Mouse (Mus musculus): ENCODE measurements at regions not wholly inside any gene's neighbourhood (a gene's known extent, or its start where the extent isn't known, plus 50 kb on each side); places are given as distances from the start of the nearest gene placed in this dataset.

DNA sequence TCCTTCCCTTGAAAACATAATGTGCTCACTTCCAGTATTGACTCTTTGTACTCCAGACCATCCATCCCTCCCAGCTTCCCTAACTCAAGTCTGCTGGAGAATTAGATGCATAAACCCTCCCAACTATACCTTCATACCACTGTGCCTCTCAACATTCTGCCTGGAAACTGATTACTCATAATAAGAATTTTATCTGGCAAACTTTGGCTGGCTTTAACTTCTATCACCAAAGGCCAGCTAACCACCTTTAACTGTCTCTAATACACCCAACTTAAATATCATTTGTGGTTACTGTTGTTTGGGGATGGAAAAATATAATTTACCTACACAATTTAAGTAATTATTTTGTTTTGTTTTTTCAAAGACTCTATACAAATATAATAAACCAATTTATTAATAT lies 54.0 kb upstream of the Mbnl1 start:
- no peaks in the 10 kb centered on the region for H3K27me3 ChIP-seq (replicated peaks)
- in situ Hi-C loops (cut with MboI; ENCODE audit: low pct_ligation_motif_present, low pct_unique_long_range_greater_than_20kb, low sequenced_read_pairs) (no loop called here), dilution Hi-C loops (cut with MboI; ENCODE audit: extremely low pct_ligation_motif_present, extremely low pct_unique_long_range_greater_than_20kb, low sequenced_read_pairs) (no loop called here)
- no peaks in the 10 kb centered on the region for H3K9me3 ChIP-seq (replicated peaks; ENCODE audit: low read length)
- H3K27ac ChIP-seq (ENCODE audit: insufficient read depth, low read depth) = no peak overlapping the region
- H3K4me2 ChIP-seq (ENCODE audit: insufficient read depth, low read depth, poor library complexity, severe bottlenecking) = no peak overlapping the region
- no peaks in the 10 kb centered on the region for H3K79me2 ChIP-seq (replicated peaks; ENCODE audit: control insufficient read depth, extremely low read depth, insufficient read depth, poor library complexity, severe bottlenecking)
- no peaks in the 10 kb centered on the region for H3K36me3 ChIP-seq (replicated peaks in 1 of 2; ENCODE audit: control insufficient read depth in 1 of 2, insufficient read depth in 1 of 2, low read length in 1 of 2)
- DNase-seq (ENCODE audit: extremely low read depth) = no peak
- TF ChIP-seq CHD1 (IDR thresholded peaks at IDR 0.05; ENCODE audit: low read depth, low read length) = no peak
- no peak for TF ChIP-seq SMC3 (IDR thresholded peaks at IDR 0.05; ENCODE audit: low read depth, low read length)
- H3K4me1 ChIP-seq (ENCODE audit: control insufficient read depth in 1 of 2, insufficient read depth in 2 of 2) = 0 out of 4 replicates have a peak, but pooled peaks cover 0 to 2% of the 10 kb centered on the region in 2 experiments
- no peak overlapping the region for H3K9ac ChIP-seq (ENCODE audit: insufficient read depth, low read depth)
- no peak overlapping the region for H3K4me3 ChIP-seq (replicated peaks in 1 of 3; ENCODE audit: low read depth in 2 of 3, low read length in 2 of 3, poor library complexity in 1 of 3)

DNA sequence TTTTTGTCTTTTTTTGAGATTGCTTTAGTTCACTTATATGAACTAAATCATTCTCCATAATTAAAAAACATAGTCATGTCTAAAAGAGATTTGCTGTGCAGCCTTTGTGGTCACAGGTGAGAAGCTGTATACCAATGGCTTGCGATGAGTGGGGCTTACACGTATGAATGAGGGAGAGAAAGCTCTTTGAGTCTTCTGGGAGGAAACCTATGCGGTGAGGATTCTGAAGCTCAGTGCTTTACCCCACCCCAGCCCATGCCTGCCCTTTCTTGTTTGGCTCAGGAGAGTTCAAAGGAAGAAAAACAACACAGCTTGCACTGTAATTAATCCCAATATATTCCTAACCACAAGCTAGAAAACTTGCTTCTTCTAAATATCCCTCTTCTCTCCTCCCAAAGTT lies 53.4 kb upstream of the Mbnl1 start:
- H3K79me2 ChIP-seq (replicated peaks; ENCODE audit: control insufficient read depth, extremely low read depth, insufficient read depth, poor library complexity, severe bottlenecking) = no peaks in the 10 kb centered on the region
- H3K4me3 ChIP-seq (replicated peaks in 1 of 3; ENCODE audit: low read depth in 2 of 3, low read length in 2 of 3, poor library complexity in 1 of 3) = no peak overlapping the region
- no peak overlapping the region for H3K27ac ChIP-seq (ENCODE audit: insufficient read depth, low read depth)
- no peaks in the 10 kb centered on the region for H3K9me3 ChIP-seq (replicated peaks; ENCODE audit: low read length)
- no peak overlapping the region for H3K4me2 ChIP-seq (ENCODE audit: insufficient read depth, low read depth, poor library complexity, severe bottlenecking)
- dilution Hi-C loops (cut with MboI; ENCODE audit: extremely low pct_ligation_motif_present, extremely low pct_unique_long_range_greater_than_20kb, low sequenced_read_pairs) = no loop called here
- no peak for DNase-seq (ENCODE audit: extremely low read depth)
- H3K36me3 ChIP-seq (replicated peaks in 1 of 2; ENCODE audit: control insufficient read depth in 1 of 2, insufficient read depth in 1 of 2, low read length in 1 of 2) = no peaks in the 10 kb centered on the region
- TF ChIP-seq MAZ (IDR thresholded peaks at IDR 0.05; ENCODE audit: low read depth, low read length) (no peak), HCFC1 (IDR thresholded peaks at IDR 0.05; ENCODE audit: low read depth, low read length) (no peak), IRF4 (IDR thresholded peaks at IDR 0.05; ENCODE audit: low read depth, low read length) (no peak), ETS1 (conservative IDR thresholded peaks at IDR 0.05; ENCODE audit: low read depth, low read length) (no peak), CHD2 (IDR thresholded peaks at IDR 0.05; ENCODE audit: low read length) (no peak), USF1 (IDR thresholded peaks at IDR 0.05; ENCODE audit: low read depth, low read length) (no peak), NELFE (IDR thresholded peaks at IDR 0.05; ENCODE audit: low read depth, low read length) (no peak), RAD21 (IDR thresholded peaks at IDR 0.05; ENCODE audit: low read depth, low read length) (no peak), JUND (conservative IDR thresholded peaks at IDR 0.05; ENCODE audit: low read depth, low read length) (no peak)
- H3K27me3 ChIP-seq (replicated peaks) = no peaks in the 10 kb centered on the region
- H3K9ac ChIP-seq (ENCODE audit: insufficient read depth, low read depth) = no peak overlapping the region
- in situ Hi-C loops (cut with MboI; ENCODE audit: low pct_ligation_motif_present, low pct_unique_long_range_greater_than_20kb, low sequenced_read_pairs) = no loop called here
- H3K4me1 ChIP-seq (ENCODE audit: control insufficient read depth in 1 of 2, insufficient read depth in 2 of 2) = no peaks in the 10 kb centered on the region
